Mouse (Mus musculus) left cerebral cortex, adult 2 months (tissue): ENCODE measurements around the gene Fgf4. TPM values are rescaled to one million over a fixed set of nuclear protein-coding genes. Genes with fewer than 3 reads are reported as not detected.

Source experiments
- DNase-seq, 2 experiments: peaks; one replicate each; pipeline ENCODE4 v3.0.0; 2021 to 2022; ENCODE audit warnings: low spot score in 2 of 2, mixed read lengths in 1 of 2; ENCODE audit errors: extremely low spot score in 1 of 2
- H3K27ac ChIP-seq: fragments of 200-600 bp; 2 replicates; pipeline ENCODE4 v1.8.1; 2022
- H3K4me3 ChIP-seq: fragments of 200-600 bp; 2 replicates; pipeline ENCODE4 v1.8.1; 2022
- CTCF ChIP-seq: fragments of 200-600 bp; IDR thresholded peaks from 2 replicates; pipeline ENCODE4 v1.8.1; 2022; ENCODE audit warnings: antibody characterized with exemption, mild to moderate bottlenecking, moderate library complexity
- intact Hi-C: fragments of 180-260 bp; cut with DNase I; formaldehyde crosslinking; loops from one replicate; pipeline ENCODE4 v1.15.1; 2025
- long read RNA-seq, 2 experiments: library from polyadenylated mRNA; stranded (forward); transcript quantifications; one replicate each; pipeline ENCODE4 v2.0.0; 2021; ENCODE audit warnings: borderline mapping rate in 2 of 2
- total RNA-seq, 2 experiments: library from RNA; stranded (reverse); gene quantifications; 2 replicates each; pipeline ENCODE4 v1.2.3; 2021

The Fgf4 gene
- not detected for total RNA-seq
- long read RNA-seq, experiment 1: 0 reads
- long read RNA-seq, experiment 2: 0 reads

GRCm38 (mm10) chr7:144847067-144847466, at the start of gene Fgf4:
Fgf4 (plus strand) TSS chr7:144847367.
- no peak for DNase-seq
- no peak within 1 kb of the TSS for H3K27ac ChIP-seq
- intact Hi-C loops: loop anchor here (2.0 kb wide), 1 partner anchor 48 kb away; no protein-coding TSS in a partner anchor
- no peak for TF ChIP-seq CTCF
- no peak within 1 kb of the TSS for H3K4me3 ChIP-seq

DNA sequence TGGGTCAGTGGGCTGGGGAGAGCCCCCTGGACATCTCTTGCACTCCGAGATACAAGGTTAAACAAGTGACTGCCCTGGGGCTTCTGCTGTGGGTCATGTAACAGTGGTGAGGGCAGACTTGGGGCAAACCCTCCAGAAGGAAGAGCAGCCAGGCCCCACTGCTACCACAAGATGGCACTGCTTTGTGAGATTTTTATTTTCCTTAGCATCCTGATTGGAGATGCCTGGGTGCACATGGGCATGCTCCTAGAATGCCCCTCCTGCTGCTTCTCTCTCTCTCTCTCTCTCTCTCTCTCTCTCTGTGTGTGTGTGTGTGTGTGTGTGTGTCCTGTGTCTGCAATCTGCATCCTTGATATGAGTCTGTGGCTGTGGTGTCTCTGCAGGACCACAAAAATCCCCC, 48.7 kb upstream of the Fgf4 start:
- peak; percentile 24 to 30 for DNase-seq
- intact Hi-C loops: loop anchor here (1.0 kb wide), 1 partner anchor 98 kb away; the partner anchor contains the start of gene Fgf15
- TF ChIP-seq CTCF: peak; percentile 69
- no peak overlapping the region for H3K27ac ChIP-seq
- H3K4me3 ChIP-seq: no peak overlapping the region

GRCm38 (mm10) chr7:144807036-144807435, 40.1 kb upstream of the Fgf4 start:
- TF ChIP-seq CTCF: no peak
- intact Hi-C loops: no loop called here
- Histone ChIP-seq H3K27ac (no peak overlapping the region), H3K4me3 (no peak overlapping the region)
- DNase-seq: no peak

GRCm38 (mm10) chr7:144807976-144808577, 39.1 kb upstream of the Fgf4 start:
- no peak for TF ChIP-seq CTCF
- DNase-seq: no peak
- intact Hi-C loops: no loop called here
- Histone ChIP-seq H3K4me3 (no peak overlapping the region), H3K27ac (no peak overlapping the region)

DNA sequence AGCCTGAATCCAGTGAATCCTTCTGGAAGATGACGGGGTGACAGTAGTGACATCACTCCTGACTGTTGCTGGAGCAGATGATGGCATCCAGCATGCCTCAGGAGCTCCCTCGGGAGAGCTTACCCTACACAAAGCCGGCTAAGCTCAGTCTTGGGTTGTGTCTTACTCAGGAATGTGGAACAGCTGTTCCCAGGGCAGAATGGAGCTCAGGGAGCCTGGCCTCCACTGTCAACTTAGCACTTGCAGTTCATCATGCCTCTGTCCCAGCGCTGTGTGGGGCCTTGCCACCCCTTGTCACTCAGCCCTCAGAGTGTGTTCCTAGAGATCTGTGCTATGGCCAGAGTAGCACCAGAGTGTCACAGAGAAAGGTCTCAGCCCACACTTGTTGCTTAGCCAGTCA, 35.6 kb upstream of the Fgf4 start:
- intact Hi-C loops: no loop called here
- TF ChIP-seq CTCF: no peak
- no peak overlapping the region for H3K27ac ChIP-seq
- no peak for DNase-seq
- no peak overlapping the region for H3K4me3 ChIP-seq

DNA sequence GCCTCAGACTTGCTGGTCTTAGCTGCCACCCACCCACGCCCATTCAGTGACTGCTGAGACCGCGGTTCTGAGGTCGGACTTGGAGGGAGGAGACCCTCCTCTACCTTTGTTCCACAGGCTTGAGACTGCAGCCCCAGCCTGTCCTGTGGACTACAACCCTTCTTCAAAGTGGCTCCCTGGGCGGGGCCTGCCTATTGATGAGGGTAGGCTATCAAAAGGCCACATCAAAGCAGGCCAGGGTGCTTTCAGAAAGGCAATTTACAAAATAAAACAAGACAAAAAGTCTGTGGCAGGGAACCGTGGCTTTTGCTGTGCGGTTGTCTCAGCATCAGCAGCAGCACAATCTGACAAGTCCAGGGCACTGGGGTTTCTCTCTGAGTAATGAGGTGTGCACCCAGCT, 25.3 kb upstream of the Fgf4 start:
- H3K27ac ChIP-seq: no peak overlapping the region
- no peak for TF ChIP-seq CTCF
- intact Hi-C loops: no loop called here
- no peak for DNase-seq
- H3K4me3 ChIP-seq: no peak overlapping the region

DNA sequence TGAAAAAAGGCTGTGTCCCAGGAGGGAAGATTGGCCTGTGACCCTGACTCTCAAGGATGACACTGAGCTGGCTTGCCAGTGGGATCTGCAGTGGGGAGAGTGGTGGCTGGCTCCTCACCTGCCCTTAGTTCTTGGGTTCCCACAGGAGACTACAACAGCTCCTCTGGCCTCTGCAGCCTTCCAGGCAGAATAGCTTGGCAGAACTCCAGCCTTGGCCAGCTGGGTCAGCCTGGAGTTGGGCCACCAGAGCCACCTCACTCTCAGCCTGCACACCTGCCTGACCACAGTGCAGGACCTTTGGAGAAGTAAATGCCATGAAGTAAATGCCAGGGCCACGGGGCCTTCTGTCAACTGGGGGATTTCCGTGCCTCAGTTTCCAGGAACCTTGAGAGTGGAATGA, 23.2 kb upstream of the Fgf4 start:
- DNase-seq: no peak

DNA sequence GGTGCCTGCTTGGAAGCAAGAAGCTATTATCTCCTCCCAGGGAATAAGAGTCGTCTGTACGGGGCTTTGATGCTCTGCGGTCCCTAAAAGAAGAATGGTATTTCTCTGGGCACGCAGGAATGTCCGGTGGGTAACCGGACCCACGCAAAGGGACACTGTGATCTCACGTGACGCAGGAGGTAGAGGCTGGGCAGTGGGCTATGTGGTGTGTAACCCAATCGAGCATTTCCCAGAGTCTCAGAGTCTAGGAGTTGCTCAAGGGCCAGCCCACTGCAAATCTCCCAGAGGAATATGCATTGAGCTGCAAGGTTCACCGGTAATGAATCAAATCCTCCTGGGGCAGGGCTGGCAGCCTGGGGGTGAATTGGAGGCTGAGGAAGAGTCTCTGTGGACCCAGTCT, 18.8 kb upstream of the Fgf4 start:
- no peak for TF ChIP-seq CTCF
- H3K27ac ChIP-seq: no peak overlapping the region
- no peak overlapping the region for H3K4me3 ChIP-seq
- no peak for DNase-seq
- intact Hi-C loops: no loop called here

More for the DNA sequence above, 23.2 kb upstream of the Fgf4 start:
- intact Hi-C loops: no loop called here
- TF ChIP-seq CTCF: no peak
- no peak overlapping the region for H3K27ac ChIP-seq
- H3K4me3 ChIP-seq: no peak overlapping the region

GRCm38 (mm10) chr7:144837891-144838488, 9.2 kb upstream of the Fgf4 start, which contains the start of gene Fgf3:
Fgf3 (plus strand) TSS chr7:144838083.
- Histone ChIP-seq H3K4me3 (peak within 1 kb of the TSS; percentile 31), H3K27ac (no peak within 1 kb of the TSS)
- no peak for DNase-seq
- intact Hi-C loops: loop anchor here (2.0 kb wide), 1 partner anchor 57 kb away; no protein-coding TSS in a partner anchor
- no peak for TF ChIP-seq CTCF

DNA sequence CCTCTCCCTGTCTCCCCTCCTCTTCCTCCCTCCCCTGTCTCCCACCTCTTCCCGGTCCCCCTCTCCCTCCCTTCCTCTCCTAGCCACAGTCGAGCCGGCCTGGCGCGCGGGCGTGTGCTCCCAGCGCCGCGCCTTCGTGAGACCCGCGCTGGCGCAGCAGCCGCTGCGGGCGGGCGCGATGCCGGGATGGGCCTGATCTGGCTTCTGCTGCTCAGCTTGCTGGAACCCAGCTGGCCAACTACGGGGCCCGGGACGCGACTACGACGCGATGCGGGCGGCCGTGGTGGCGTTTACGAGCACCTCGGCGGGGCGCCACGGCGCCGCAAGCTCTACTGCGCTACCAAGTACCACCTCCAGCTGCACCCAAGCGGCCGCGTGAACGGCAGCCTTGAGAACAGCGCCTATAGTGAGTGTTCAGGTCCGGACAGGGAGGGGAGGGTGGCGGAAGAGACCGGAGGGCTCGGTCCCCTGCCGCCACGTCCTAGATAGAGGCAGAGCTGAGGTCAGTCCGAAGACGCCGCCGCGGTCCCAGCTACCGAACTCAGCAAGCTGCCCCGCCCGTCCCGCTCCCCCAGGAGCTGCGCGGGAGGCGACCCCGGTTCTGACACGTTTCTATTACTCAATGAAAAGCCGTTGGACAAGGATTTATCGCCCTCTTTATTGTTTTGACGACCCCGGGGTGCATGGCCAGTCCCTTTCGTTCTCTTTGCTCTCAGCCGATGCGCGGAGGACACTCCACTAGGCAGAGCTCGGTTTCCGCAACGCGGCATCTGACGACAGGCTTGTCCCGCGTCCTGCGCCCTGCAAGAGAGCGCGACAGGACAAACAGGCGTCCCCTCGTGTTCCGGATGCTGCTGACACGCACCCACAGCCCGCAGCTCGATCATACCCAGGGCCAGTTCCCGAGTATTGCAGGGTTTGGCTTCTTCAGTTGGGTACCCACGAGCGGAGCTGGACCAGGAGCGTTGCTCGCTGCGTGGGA, 8.4 kb upstream of the Fgf4 start:
- no peak overlapping the region for H3K27ac ChIP-seq
- intact Hi-C loops: loop anchor here (2.0 kb wide), 1 partner anchor 56 kb away; no protein-coding TSS in a partner anchor
- DNase-seq: peak; percentile 15 to 17
- no peak; the same call in 1 of the 2 replicates for TF ChIP-seq CTCF
- H3K4me3 ChIP-seq: peak overlapping the region; percentile 31

DNA sequence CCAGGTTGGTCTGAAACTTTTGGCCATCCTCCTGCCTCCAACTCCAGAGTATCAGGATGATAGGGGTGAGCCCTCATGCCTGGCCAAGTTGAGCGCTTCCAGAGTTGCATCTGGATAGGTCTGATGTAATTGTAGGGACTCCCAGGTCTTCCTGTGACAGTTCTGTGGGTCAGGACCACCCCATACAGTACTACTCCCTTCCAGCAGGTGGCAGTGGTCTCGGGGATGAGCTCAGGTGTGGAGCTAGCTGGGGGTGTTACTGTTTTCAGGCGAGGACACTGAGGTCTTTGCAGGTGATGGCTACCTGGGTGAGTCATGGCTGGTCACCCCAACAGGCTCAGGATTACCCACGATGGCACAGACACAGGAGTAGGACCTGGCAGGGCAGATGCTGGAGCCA, 1.0 kb upstream of the Fgf4 start:
- intact Hi-C loops: loop anchor here (2.0 kb wide), 1 partner anchor 49 kb away; no protein-coding TSS in a partner anchor
- H3K4me3 ChIP-seq: no peak overlapping the region
- no peak overlapping the region for H3K27ac ChIP-seq
- peak in 1 of 2 experiments; percentile 32 for DNase-seq
- peak; percentile 66 for TF ChIP-seq CTCF

DNA sequence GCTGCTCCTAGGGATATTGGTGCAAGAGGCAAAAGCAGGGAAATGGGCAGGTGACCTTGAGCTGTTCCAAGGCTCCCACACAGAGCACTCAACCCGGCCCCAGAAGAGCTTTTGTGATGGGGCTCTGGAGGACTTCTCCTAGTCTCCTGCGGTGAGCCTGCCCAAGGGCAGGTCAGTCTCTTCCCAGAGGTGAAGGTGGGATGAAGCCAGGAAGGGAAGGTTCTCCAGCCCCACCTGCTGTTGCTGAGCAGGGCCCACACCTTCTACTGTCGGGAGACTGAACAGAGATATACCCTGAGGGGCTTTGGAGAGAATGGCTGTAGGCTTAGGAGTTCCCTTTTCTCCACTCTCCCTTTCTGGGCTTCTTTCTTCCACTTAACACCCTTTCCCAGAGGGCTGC, 4.2 kb downstream of the Fgf4 start:
- DNase-seq: no peak
- no peak for TF ChIP-seq CTCF
- Histone ChIP-seq H3K27ac (no peak overlapping the region), H3K4me3 (no peak overlapping the region)
- intact Hi-C loops: no loop called here
